Mouse (Mus musculus): Measurements from ENCODE around the gene Gpr33.

GRCm38 (mm10) chr12:52009928-52010629 is 17.8 kb downstream of the Gpr33 start:
- TF ChIP-seq POLR2A (IDR thresholded peaks at IDR 0.05; ENCODE audit: insufficient read depth, low read depth, low read length) (no peak), CTCF (IDR thresholded peaks at IDR 0.05; ENCODE audit: insufficient read depth, low read depth, low read length) (no peak)
